Mouse (Mus musculus): Measurements from ENCODE around the gene Arsb.
"Not testable (repeated sequence)": the region's sequence is repeated elsewhere in the genome, so short reads cannot be mapped to it uniquely, and the experiment has no call there.

Gene Arsb

GRCm38 (mm10) chr13:93787647-93788046 is 16.2 kb downstream of the Arsb start:
- DNase-seq (ENCODE audit: low read depth, low spot score): no peak

- DNase-seq (ENCODE audit: low read depth, low spot score): peak; percentile 35
These were observed 21.7 kb downstream of the Arsb start for GRCm38 (mm10) chr13:93792945-93793642.

- no peak for DNase-seq (ENCODE audit: low read depth, low spot score)
These were observed 22.3 kb downstream of the Arsb start for GRCm38 (mm10) chr13:93793643-93794182.

GRCm38 (mm10) chr13:93797011-93797600 is 25.7 kb downstream of the Arsb start:
- DNase-seq (ENCODE audit: low read depth, low spot score): no peak

- DNase-seq (ENCODE audit: low read depth, low spot score): not testable (repeated sequence)
These were observed 38.9 kb downstream of the Arsb start for GRCm38 (mm10) chr13:93810311-93810710.

- no peak for DNase-seq (ENCODE audit: low read depth, low spot score)
These were observed 42.7 kb downstream of the Arsb start for GRCm38 (mm10) chr13:93814081-93814480.

- no peak for DNase-seq (ENCODE audit: low read depth, low spot score)
These were observed 43.2 kb downstream of the Arsb start for GRCm38 (mm10) chr13:93814676-93815075.

GRCm38 (mm10) chr13:93815128-93815527 is 43.7 kb downstream of the Arsb start:
- DNase-seq (ENCODE audit: low read depth, low spot score): no peak

- no peak for DNase-seq (ENCODE audit: low read depth, low spot score)
These were observed 44.7 kb downstream of the Arsb start for GRCm38 (mm10) chr13:93816127-93816526.

- DNase-seq (ENCODE audit: low read depth, low spot score): no peak
These were observed 45.4 kb downstream of the Arsb start for GRCm38 (mm10) chr13:93816688-93817331.

- no peak for DNase-seq (ENCODE audit: low read depth, low spot score)
These were observed 48.7 kb downstream of the Arsb start for GRCm38 (mm10) chr13:93820173-93820572.

GRCm38 (mm10) chr13:93822001-93822400 is 50.6 kb downstream of the Arsb start:
- DNase-seq (ENCODE audit: low read depth, low spot score): no peak

- peak; percentile 18 for DNase-seq (ENCODE audit: low read depth, low spot score)
These were observed 54.5 kb downstream of the Arsb start for GRCm38 (mm10) chr13:93825792-93826558.

- DNase-seq (ENCODE audit: low read depth, low spot score): no peak
These were observed 56.3 kb downstream of the Arsb start for GRCm38 (mm10) chr13:93827745-93828144.

- DNase-seq (ENCODE audit: low read depth, low spot score): no peak
These were observed 58.3 kb downstream of the Arsb start for GRCm38 (mm10) chr13:93829565-93830293.

- DNase-seq (ENCODE audit: low read depth, low spot score): no peak
These were observed 58.8 kb downstream of the Arsb start for GRCm38 (mm10) chr13:93830294-93830645.

GRCm38 (mm10) chr13:93837481-93838225 is 66.2 kb downstream of the Arsb start:
- DNase-seq (ENCODE audit: low read depth, low spot score): no peak

- no peak for DNase-seq (ENCODE audit: low read depth, low spot score)
These were observed 67.2 kb downstream of the Arsb start for GRCm38 (mm10) chr13:93838431-93839136.

- no peak for DNase-seq (ENCODE audit: low read depth, low spot score)
These were observed 67.8 kb downstream of the Arsb start for GRCm38 (mm10) chr13:93839137-93839630.

GRCm38 (mm10) chr13:93839721-93840120 is 68.3 kb downstream of the Arsb start:
- DNase-seq (ENCODE audit: low read depth, low spot score): no peak
